Mouse (Mus musculus) kidney, embryonic 16.5 days (tissue): ENCODE data around the gene Pabpc1l. TPM values are rescaled to one million over a fixed set of nuclear protein-coding genes. Genes with fewer than 3 reads are reported as not detected.
"Not testable (repeated sequence)": the region's sequence is repeated elsewhere in the genome, so short reads cannot be mapped to it uniquely, and the experiment has no call there.

ENCODE experiments used
- ATAC-seq: fragments of 200-750 bp; cut with Nextera tagmentation; 2 replicates; pipeline ENCODE4 v1.8.0; 2017; ENCODE audit warnings: moderate TSS enrichment; ENCODE audit not compliant: low FRiP score, low TSS enrichment
- H3K27ac ChIP-seq: fragments of 300-500 bp; sonication (generic); 2 replicates; pipeline ENCODE4 v1.5.1; 2014; ENCODE audit warnings: low read length
- H3K27me3 ChIP-seq: fragments of 300-500 bp; sonication (generic); 2 replicates; pipeline ENCODE4 v1.6.1; 2014; ENCODE audit warnings: low read length, control low read depth, mixed read lengths; ENCODE audit not compliant: insufficient read depth
- H3K36me3 ChIP-seq: fragments of 300-500 bp; sonication (generic); 2 replicates; pipeline ENCODE4 v1.6.1; 2014; ENCODE audit warnings: low read length, control low read depth, mixed read lengths; ENCODE audit not compliant: insufficient read depth
- H3K4me1 ChIP-seq: fragments of 300-500 bp; sonication (generic); 2 replicates; pipeline ENCODE4 v1.6.1; 2014; ENCODE audit warnings: low read length, control low read depth, mixed read lengths; ENCODE audit not compliant: insufficient read depth
- H3K4me2 ChIP-seq: fragments of 300-500 bp; sonication (generic); replicated peaks from 2 replicates; pipeline ENCODE4 v1.6.1; 2014; ENCODE audit warnings: low read depth, low read length
- H3K4me3 ChIP-seq: fragments of 300-500 bp; sonication (generic); 2 replicates; pipeline ENCODE4 v1.5.1; 2014; ENCODE audit warnings: mild to moderate bottlenecking, low read length
- H3K9ac ChIP-seq: fragments of 300-500 bp; sonication (generic); replicated peaks from 2 replicates; pipeline ENCODE4 v1.6.1; 2014; ENCODE audit warnings: low read length
- H3K9me3 ChIP-seq: fragments of 300-500 bp; sonication (generic); 2 replicates; pipeline ENCODE4 v1.6.1; 2016; ENCODE audit warnings: low read length, control low read depth
- WGBS: fragments of 180-500 bp; shearing (Covaris S2); extraction: QIAGEN DNeasy Blood & Tissue Kit; methylation state at CpG from one replicate; pipeline ENCODE4 v1.1.7; 2014; 5-methylcytosine and 5-hydroxymethylcytosine counted together
- polyA plus RNA-seq: library from polyadenylated mRNA; unstranded; fragments of >200 nt; fragmentation: Nextera tagmentation; extraction: Ambion mirVana; gene quantifications from 2 replicates; pipeline ENCODE4 v1.2.1, GENCODE M21; 2015

Pabpc1l gene
- polyA plus RNA-seq, 1 experiment from 2014 or later: 1.8 TPM

DNA sequence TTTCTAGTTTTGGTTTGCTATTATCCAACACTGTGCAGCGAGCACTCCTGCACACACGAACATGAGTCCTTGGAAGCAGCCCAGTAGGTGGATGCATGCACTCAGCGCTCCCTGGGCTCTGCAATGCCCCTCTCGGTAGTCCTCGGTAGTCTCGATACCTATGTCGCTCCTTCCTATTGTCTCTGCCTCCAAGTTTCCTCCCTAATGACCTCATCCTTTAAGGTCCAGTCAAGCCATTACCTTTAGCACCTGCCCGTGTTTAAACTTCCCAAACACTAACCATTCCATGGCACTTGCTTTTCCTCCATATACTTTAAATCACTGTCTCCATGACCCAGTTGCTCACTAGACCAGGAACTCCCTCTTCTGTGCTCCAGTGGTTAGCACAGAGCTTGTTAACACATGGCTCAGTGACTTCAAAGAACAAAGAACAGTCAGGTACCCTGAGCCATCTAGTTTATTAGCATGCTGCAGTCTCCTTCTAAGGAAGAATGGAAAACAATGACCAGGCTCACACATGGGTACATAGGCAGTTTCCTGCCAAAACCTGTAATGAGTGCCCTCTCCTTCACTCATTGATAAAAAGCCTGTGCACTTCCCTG, 34.5 kb downstream of the Pabpc1l start:
- WGBS: 77% methylated on average over 8 of the region's 8 CpGs
- H3K27ac ChIP-seq: peak overlapping the region; percentile 39; the same call in 1 of the 2 replicates
- H3K4me2 ChIP-seq: no peak overlapping the region
- no peaks in the 10 kb centered on the region for H3K4me1 ChIP-seq
- H3K36me3 ChIP-seq: peaks cover 77% of the 10 kb centered on the region
- no peaks in the 10 kb centered on the region for H3K9me3 ChIP-seq
- peak; percentile 79 for ATAC-seq
- no peak overlapping the region for H3K9ac ChIP-seq
- no peak overlapping the region for H3K4me3 ChIP-seq
- H3K27me3 ChIP-seq: no peaks in the 10 kb centered on the region

DNA sequence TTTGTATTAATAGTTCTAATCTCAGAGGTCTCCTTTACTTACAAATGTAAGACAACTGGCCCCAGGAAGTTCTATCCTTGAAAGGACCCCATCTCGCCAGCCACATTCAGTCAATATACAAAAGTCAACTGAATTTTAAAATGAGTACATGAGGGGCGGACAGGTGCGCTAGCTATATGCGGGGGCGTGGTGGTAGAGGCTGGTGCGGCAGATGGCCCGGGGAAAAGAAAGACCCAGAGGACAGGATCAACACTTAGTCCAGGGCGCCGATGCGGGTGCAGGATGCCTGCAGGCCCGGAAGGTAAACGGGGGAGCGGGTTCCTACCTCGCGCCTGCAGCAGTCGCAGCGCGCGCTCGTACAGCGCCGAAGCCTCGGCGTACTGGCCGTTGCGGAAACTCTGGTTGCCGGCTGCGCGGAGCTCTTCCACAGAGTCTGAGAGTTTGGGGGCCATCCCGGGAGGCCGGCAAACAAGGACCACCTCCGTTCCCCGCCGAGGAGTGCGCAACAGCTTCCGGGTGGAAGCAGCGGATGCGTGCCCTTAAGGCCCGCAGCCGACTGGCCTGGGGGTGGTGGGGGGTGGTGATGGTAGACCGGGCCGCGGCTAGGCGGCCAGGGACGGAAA, 45.0 kb downstream of the Pabpc1l start, which contains the start of gene Stk4:
Gene Stk4, plus strand, starts transcription at position 181 of the 623 bp plus-strand sequence.
- WGBS: under 1% methylated on average over 44 of the region's 45 CpGs
- no peak; the same call in 1 of the 2 replicates for ATAC-seq
- peak within 1 kb of the TSS; percentile 92 for H3K4me3 ChIP-seq
- H3K4me1 ChIP-seq: peaks cover 37% of the 10 kb centered on the region
- H3K9me3 ChIP-seq: no peaks in the 10 kb centered on the region
- H3K27me3 ChIP-seq: no peaks in the 10 kb centered on the region
- peak within 1 kb of the TSS; percentile 77 for H3K27ac ChIP-seq
- H3K4me2 ChIP-seq: peak within 1 kb of the TSS; percentile 85
- H3K9ac ChIP-seq: peak within 1 kb of the TSS; percentile 92
- peaks cover 12% of the 10 kb centered on the region for H3K36me3 ChIP-seq

DNA sequence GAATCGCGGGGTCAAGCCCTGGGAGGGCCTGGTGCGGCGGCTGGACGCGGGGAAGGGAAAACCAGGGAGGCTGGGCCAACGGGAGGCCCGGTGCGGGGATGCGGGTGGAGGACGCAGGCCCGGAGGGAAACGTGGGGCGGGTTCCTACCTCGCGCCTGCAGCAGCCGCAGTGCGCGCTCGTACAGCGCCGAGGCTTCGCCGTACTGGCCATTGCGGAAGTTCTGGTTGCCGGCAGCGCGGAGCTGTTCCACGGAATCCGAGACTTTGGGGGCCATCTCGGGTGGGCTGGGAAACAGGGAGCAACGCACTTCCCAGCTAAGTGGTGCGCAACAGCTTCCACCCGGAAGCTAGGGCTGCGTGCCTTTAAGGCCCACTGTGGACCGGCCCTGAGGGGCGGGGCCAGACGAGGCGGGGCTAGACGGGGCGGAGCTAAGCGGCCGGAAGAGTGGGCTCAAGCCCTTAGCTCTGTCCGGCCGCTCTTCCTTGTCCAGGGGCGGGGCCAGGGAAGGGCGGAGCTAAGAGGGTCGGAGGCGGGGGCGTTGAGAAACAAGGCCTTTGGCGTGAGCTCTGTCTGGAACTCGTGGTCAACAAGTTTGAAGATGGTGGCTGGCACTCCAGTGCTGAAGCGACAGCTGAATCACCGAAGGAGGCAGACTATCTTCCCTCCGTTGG, 45.7 kb downstream of the Pabpc1l start, which contains the start of gene Tomm34:
Gene Tomm34, minus strand, starts transcription at position 405 of the 672 bp plus-strand sequence.
- H3K27me3 ChIP-seq: no peaks in the 10 kb centered on the region
- peaks cover 6% of the 10 kb centered on the region for H3K36me3 ChIP-seq
- peaks cover 40% of the 10 kb centered on the region for H3K4me1 ChIP-seq
- peak; percentile 98 for ATAC-seq
- H3K9me3 ChIP-seq: no peaks in the 10 kb centered on the region
- peak within 1 kb of the TSS; percentile 92 for H3K4me3 ChIP-seq
- WGBS: under 1% methylated on average over 51 of the region's 55 CpGs
- H3K27ac ChIP-seq: peak within 1 kb of the TSS; percentile 77
- peak within 1 kb of the TSS; percentile 92 for H3K9ac ChIP-seq
- peak within 1 kb of the TSS; percentile 85 for H3K4me2 ChIP-seq

DNA sequence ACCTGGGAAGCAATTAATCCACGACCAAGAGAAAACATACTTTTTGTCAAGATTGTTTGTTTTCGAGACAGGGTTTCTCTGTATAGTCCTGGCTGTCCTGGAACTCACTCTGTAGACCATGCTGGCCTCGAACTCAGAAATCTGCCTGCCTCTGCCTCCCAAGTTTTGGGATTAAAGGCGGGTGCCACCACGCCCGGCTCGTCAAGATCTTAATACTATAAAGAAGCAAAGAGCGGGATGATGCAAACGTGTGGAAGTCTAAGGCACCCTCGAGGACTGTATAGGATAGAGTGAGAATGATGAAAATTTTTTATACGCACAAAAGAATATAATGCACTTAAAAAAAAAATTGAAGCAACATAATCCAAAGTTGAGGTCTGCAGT, 46.2 kb downstream of the Pabpc1l start:
- WGBS: 78% methylated on average over 11 of the region's 11 CpGs
- Histone ChIP-seq H3K4me1 (peaks cover 40% of the 10 kb centered on the region), H3K4me3 (peak overlapping the region; percentile 92), H3K9ac (0 out of 2 replicates have a peak overlapping the region, but pooled peaks have one; percentile 38), H3K4me2 (peak overlapping the region; percentile 85), H3K27ac (peak overlapping the region; percentile 62; the same call in 1 of the 2 replicates)
- H3K36me3 ChIP-seq, H3K9me3 ChIP-seq, ATAC-seq, H3K27me3 ChIP-seq: not testable (repeated sequence)

DNA sequence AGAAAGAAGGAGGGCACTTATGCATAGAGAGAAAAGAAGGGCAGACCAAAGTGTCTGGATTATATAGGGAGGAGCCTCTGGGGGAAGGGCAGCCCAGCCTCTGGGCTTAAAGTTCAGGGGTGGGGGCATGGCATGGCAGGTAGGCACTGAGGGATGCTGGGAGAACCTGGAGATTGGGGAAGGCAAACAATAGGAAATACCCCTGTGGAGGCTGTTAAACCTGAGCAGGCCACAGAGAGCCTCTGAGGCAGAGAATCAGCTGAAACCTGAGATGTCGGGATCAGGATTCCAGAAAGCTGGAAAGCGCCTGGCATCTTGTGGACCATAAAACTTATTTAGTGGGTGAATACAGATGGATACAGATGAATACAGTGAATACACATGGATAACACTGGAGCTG, 46.9 kb downstream of the Pabpc1l start:
- WGBS: 34% methylated on average over 2 of the region's 2 CpGs
- Histone ChIP-seq H3K4me2 (no peak overlapping the region), H3K4me1 (peaks cover 40% of the 10 kb centered on the region), H3K36me3 (no peaks in the 10 kb centered on the region), H3K4me3 (no peak overlapping the region), H3K9ac (no peak overlapping the region), H3K9me3 (no peaks in the 10 kb centered on the region), H3K27me3 (no peaks in the 10 kb centered on the region), H3K27ac (peak overlapping the region; percentile 32; the same call in 1 of the 2 replicates)
- ATAC-seq: no peak

DNA sequence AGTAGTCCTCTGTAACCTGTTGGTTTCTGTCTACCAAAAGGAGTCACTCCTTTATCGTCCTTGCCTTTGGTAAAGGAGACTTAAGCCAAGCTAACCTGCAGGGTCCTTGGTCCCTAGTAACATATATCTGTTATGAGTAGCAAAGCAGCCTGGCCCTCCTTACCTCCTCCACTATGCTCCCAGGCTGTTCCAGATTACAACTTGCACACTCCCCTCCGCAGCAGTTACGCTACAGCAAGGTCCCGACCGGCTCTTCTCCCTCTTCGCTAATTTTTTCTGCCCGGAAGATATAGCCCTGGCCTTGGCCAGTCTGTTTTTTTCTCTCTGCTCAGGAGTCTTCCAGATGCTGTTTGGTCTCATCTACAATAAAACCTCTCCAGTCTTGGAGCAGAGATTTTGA, 47.9 kb downstream of the Pabpc1l start:
- H3K27me3 ChIP-seq: no peaks in the 10 kb centered on the region
- no peaks in the 10 kb centered on the region for H3K9me3 ChIP-seq
- ATAC-seq: no peak
- H3K4me3 ChIP-seq: no peak overlapping the region
- H3K4me1 ChIP-seq: peaks cover 35% of the 10 kb centered on the region
- no peak overlapping the region for H3K27ac ChIP-seq
- no peaks in the 10 kb centered on the region for H3K36me3 ChIP-seq
- H3K4me2 ChIP-seq: no peak overlapping the region
- H3K9ac ChIP-seq: no peak overlapping the region
- 81% methylated on average over 7 of the region's 7 CpGs for WGBS

DNA sequence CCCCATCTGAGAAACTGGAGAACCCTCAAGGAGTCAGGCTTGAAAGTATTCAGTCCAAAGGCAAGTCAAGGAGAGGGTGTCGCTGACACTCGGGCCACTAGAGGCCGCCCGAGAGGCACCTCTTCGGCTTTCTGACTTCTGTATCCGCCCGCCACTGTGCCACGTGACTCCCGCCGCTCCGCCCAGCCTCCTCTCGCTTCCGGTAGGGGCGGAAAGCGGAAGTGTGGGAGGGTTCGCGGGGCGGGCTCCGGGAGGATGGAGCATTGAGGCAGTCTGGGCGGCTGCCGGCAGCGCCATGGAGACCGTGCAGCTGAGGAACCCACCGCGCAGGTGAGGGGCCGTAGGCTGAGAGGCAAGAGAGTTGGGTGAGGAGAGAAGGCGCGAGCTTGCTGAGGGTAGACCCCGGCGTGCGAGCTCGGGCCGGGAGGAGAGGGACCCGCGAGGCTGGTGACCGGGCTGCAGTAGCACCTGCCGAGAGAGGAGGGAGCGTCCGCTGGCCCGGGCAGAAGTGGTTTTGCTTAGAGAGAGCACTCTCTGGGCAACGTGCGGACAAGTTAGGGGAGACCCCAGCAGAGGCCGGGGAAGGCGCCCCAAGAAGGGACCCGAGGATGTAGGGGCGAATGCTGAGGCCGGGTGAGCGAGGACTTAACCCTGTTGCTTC, 48.8 kb downstream of the Pabpc1l start:
- ATAC-seq: peak; percentile 75
- H3K36me3 ChIP-seq: no peaks in the 10 kb centered on the region
- peak overlapping the region; percentile 94 for H3K4me2 ChIP-seq
- H3K9ac ChIP-seq: peak overlapping the region; percentile 87
- peak overlapping the region; percentile 62 for H3K27ac ChIP-seq
- no peaks in the 10 kb centered on the region for H3K27me3 ChIP-seq
- H3K4me1 ChIP-seq: peaks cover 26% of the 10 kb centered on the region
- H3K4me3 ChIP-seq: peak overlapping the region; percentile 89
- WGBS: under 1% methylated on average over 48 of the region's 48 CpGs
- H3K9me3 ChIP-seq: no peaks in the 10 kb centered on the region

DNA sequence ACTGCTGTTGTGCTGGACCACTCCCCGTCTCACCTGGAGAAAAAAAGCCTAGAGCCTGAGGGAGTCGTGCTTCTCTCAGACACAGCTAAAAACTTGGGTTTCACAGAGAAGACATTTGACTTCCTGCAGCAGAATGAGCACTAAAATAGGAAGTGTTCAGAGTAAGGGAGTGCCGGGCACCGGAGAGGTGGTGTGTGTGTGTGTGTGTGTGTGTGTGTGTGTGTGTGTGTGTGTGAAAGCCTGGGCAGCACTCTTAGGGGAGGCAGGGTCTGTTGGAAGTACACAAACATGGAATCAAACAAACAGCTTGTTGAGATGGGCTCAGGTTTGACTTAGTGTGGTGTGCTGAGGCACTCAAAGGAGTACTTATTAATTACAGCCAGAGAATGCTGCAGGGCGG, 49.8 kb downstream of the Pabpc1l start:
- Histone ChIP-seq H3K36me3 (no peaks in the 10 kb centered on the region; the same call in 1 of the 2 replicates), H3K9ac (peak overlapping the region; percentile 87), H3K4me3 (peak overlapping the region; percentile 89), H3K4me2 (peak overlapping the region; percentile 94), H3K4me1 (peaks cover 16% of the 10 kb centered on the region), H3K27me3 (no peaks in the 10 kb centered on the region), H3K27ac (no peak overlapping the region), H3K9me3 (no peaks in the 10 kb centered on the region)
- no peak for ATAC-seq
- 28% methylated on average over 5 of the region's 5 CpGs for WGBS

DNA sequence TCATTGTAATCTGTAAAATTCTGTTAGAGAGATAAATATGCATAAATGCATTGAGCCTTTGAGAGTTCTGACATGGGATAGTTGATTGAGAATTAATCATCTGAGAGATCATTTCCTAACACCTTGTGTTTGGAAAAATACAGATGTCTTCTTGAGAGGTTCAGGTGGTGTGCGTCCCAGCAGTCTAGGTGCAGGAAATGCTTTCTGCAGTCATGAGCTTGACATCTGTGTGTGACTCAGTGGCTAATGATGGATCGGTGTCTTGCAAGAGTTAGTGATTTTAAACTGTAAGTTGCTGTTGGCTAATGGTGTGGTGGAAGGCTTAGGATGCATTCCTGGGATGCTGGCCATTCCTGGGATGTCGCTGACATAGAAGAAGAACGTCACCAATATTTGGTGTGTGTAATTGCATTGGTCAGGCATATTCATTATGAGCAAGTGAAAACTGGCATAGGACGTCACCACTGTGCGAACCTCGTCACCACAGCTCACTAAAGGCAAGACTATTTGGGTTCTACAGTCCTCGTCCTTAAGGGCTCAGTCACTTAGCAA, 51.7 kb downstream of the Pabpc1l start:
- no peaks in the 10 kb centered on the region for H3K9me3 ChIP-seq
- H3K9ac ChIP-seq: no peak overlapping the region
- no peak for ATAC-seq
- no peak overlapping the region for H3K4me2 ChIP-seq
- WGBS: 92% methylated on average over 8 of the region's 8 CpGs
- H3K36me3 ChIP-seq: peaks cover 6% of the 10 kb centered on the region
- peaks cover 11% of the 10 kb centered on the region for H3K4me1 ChIP-seq
- H3K4me3 ChIP-seq: no peak overlapping the region
- no peak overlapping the region for H3K27ac ChIP-seq
- no peaks in the 10 kb centered on the region for H3K27me3 ChIP-seq
